Mouse (Mus musculus) C2C12 (cell line): ENCODE data around the gene Gm12355.

ENCODE experiments used
- CEBPB ChIP-seq: IDR thresholded peaks from one replicate; pipeline ENCODE4 v1.6.1; 2011; ENCODE audit warnings: low read depth, mild to moderate bottlenecking, control low read depth, moderate library complexity
- CTCF ChIP-seq: IDR thresholded peaks from one replicate; pipeline ENCODE4 v1.5.1; 2011; ENCODE audit not compliant: control insufficient read depth, insufficient read depth, insufficient read length
- FOSL1 ChIP-seq: IDR thresholded peaks from one replicate; pipeline ENCODE4 v1.8.0; 2011; ENCODE audit warnings: mild to moderate bottlenecking, low read length; ENCODE audit not compliant: poor library complexity, insufficient read depth, severe bottlenecking
- MAX ChIP-seq: IDR thresholded peaks from one replicate; pipeline ENCODE4 v1.6.1; 2011; ENCODE audit warnings: mild to moderate bottlenecking, control low read depth
- MYOD1 ChIP-seq: IDR thresholded peaks from one replicate; pipeline ENCODE4 v1.6.1; 2011; ENCODE audit warnings: low read depth; ENCODE audit not compliant: control insufficient read depth, insufficient read length
- MYOG ChIP-seq: IDR thresholded peaks from one replicate; pipeline ENCODE4 v1.6.1; 2011; ENCODE audit not compliant: control insufficient read depth, insufficient read length; ENCODE audit errors: extremely low read depth
- USF1 ChIP-seq: IDR thresholded peaks from one replicate; pipeline ENCODE4 v1.6.1; 2011; ENCODE audit warnings: low read depth, mild to moderate bottlenecking, control low read depth, moderate library complexity

GRCm38 (mm10) chr11:98602090-98602690, 23.3 kb downstream of the Gm12355 start:
- no peak for TF ChIP-seq CTCF
- TF ChIP-seq MAX = no peak
- TF ChIP-seq MYOD1 = no peak
- no peak for TF ChIP-seq USF1
- TF ChIP-seq MYOG = no peak
- no peak for TF ChIP-seq FOSL1
- no peak for TF ChIP-seq CEBPB
